Mouse (Mus musculus): Measurements from ENCODE around the gene Tppp3.

- TF ChIP-seq JUN (IDR thresholded peaks at IDR 0.05; ENCODE audit: insufficient read depth, low read depth, low read length) (no peak), MYC (IDR thresholded peaks at IDR 0.05; ENCODE audit: low read depth, low read length) (no peak), ZMIZ1 (IDR thresholded peaks at IDR 0.05; ENCODE audit: low read depth, low read length) (no peak), ZNF384 (IDR thresholded peaks at IDR 0.05; ENCODE audit: low read depth, low read length) (no peak), CTCF (conservative IDR thresholded peaks at IDR 0.05 in 1 of 2, IDR thresholded peaks at IDR 0.05 in 1 of 2; ENCODE audit: low read depth in 2 of 2, low read length in 2 of 2) (no peak), GABPA (IDR thresholded peaks at IDR 0.05; ENCODE audit: insufficient replicate concordance, low read depth, low read length) (no peak), ETS1 (conservative IDR thresholded peaks at IDR 0.05; ENCODE audit: low read depth, low read length) (no peak)
These were observed 24.3 kb upstream of the Tppp3 start for GRCm38 (mm10) chr8:105495350-105496302.
